Mouse (Mus musculus) liver, postnatal 0 days (tissue): ENCODE results near the gene Hoxa1. TPM values are rescaled to one million over a fixed set of nuclear protein-coding genes. Genes with fewer than 3 reads are reported as not detected.

Experiments used
- ATAC-seq: fragments of 200-750 bp; cut with Nextera tagmentation; 2 replicates; pipeline ENCODE4 v1.8.0; 2017; ENCODE audit warnings: mild to moderate bottlenecking, moderate library complexity
- DNase-seq: peaks from one replicate; pipeline ENCODE4 v3.0.0-alpha.2; 2016
- H3K27ac ChIP-seq: fragments of 300-500 bp; sonication (generic); 2 replicates; pipeline ENCODE4 v1.5.1; 2014; ENCODE audit warnings: antibody characterized with exemption, moderate library complexity, mild to moderate bottlenecking, low read depth
- H3K27me3 ChIP-seq: fragments of 300-500 bp; sonication (generic); 2 replicates; pipeline ENCODE4 v1.6.1; 2014; ENCODE audit warnings: low read length, control low read depth, mixed read lengths; ENCODE audit not compliant: insufficient read depth
- H3K36me3 ChIP-seq: fragments of 300-500 bp; sonication (generic); replicated peaks from 2 replicates; pipeline ENCODE4 v1.6.1; 2014; ENCODE audit warnings: mild to moderate bottlenecking, control low read depth, low read length, moderate library complexity, mixed read lengths; ENCODE audit not compliant: insufficient read depth
- H3K4me1 ChIP-seq: fragments of 300-500 bp; sonication (generic); 2 replicates; pipeline ENCODE4 v1.6.1; 2014; ENCODE audit warnings: antibody characterized with exemption, mild to moderate bottlenecking, control low read depth; ENCODE audit not compliant: insufficient read depth
- H3K4me2 ChIP-seq: fragments of 300-500 bp; sonication (generic); 2 replicates; pipeline ENCODE4 v1.6.1; 2014; ENCODE audit warnings: low read depth, mild to moderate bottlenecking, low read length, moderate library complexity, mixed read lengths
- H3K4me3 ChIP-seq: fragments of 300-500 bp; sonication (generic); 2 replicates; pipeline ENCODE4 v1.5.1; 2014; ENCODE audit warnings: low read depth, low read length
- H3K9ac ChIP-seq: fragments of 300-500 bp; sonication (generic); replicated peaks from 2 replicates; pipeline ENCODE4 v1.6.1; 2014; ENCODE audit warnings: mild to moderate bottlenecking, moderate library complexity
- H3K9me3 ChIP-seq: fragments of 300-500 bp; sonication (generic); 2 replicates; pipeline ENCODE4 v1.6.1; 2016; ENCODE audit warnings: mild to moderate bottlenecking, control low read depth, low read length, mixed read lengths
- CTCF ChIP-seq: sonication (generic); IDR thresholded peaks from 2 replicates; pipeline ENCODE4 v1.5.1; 2016; ENCODE audit warnings: antibody characterized with exemption, low read depth
- EP300 ChIP-seq: IDR thresholded peaks from 2 replicates; pipeline ENCODE4 v1.6.1; 2016; ENCODE audit warnings: antibody characterized with exemption, low read depth, mild to moderate bottlenecking
- WGBS: fragments of 180-500 bp; shearing (Covaris S2); extraction: QIAGEN DNeasy Blood & Tissue Kit; methylation state at CpG from one replicate; pipeline ENCODE4 v1.1.7; 2014; ENCODE audit not compliant: insufficient replicate concordance; 5-methylcytosine and 5-hydroxymethylcytosine counted together
- polyA plus RNA-seq: library from polyadenylated mRNA; unstranded; fragments of >200 nt; fragmentation: Nextera tagmentation; extraction: Ambion mirVana; gene quantifications from 2 replicates; pipeline ENCODE4 v1.2.1, GENCODE M21; 2015

Hoxa1 gene
- polyA plus RNA-seq, 1 experiment from 2014 or later, result 0.16 TPM

GRCm38 (mm10) chr6:52183311-52184080, 25.4 kb upstream of the Hoxa1 start:
- no peak for DNase-seq

GRCm38 (mm10) chr6:52182793-52183192, 24.7 kb upstream of the Hoxa1 start:
- WGBS, result 75% methylated on average over 1 of the region's 1 CpGs
- DNase-seq (no peak), ATAC-seq (no peak)
- peaks cover 8% of the 10 kb centered on the region; the same call in 1 of the 2 replicates for H3K4me1 ChIP-seq
- no peak overlapping the region for H3K4me3 ChIP-seq
- no peaks in the 10 kb centered on the region for H3K9me3 ChIP-seq
- no peaks in the 10 kb centered on the region for H3K36me3 ChIP-seq
- H3K4me2 ChIP-seq, result no peak overlapping the region
- H3K27ac ChIP-seq, result no peak overlapping the region
- TF ChIP-seq EP300 (no peak), CTCF (no peak)
- peaks cover 53% of the 10 kb centered on the region for H3K27me3 ChIP-seq
- no peak overlapping the region for H3K9ac ChIP-seq

More at GRCm38 (mm10) chr6:52183311-52184080, 25.4 kb upstream of the Hoxa1 start:
- Histone ChIP-seq H3K4me2 (no peak overlapping the region), H3K9ac (no peak overlapping the region), H3K4me1 (peaks cover 8% of the 10 kb centered on the region; the same call in 1 of the 2 replicates), H3K27ac (no peak overlapping the region), H3K4me3 (no peak overlapping the region), H3K27me3 (peaks cover 55% of the 10 kb centered on the region), H3K9me3 (no peaks in the 10 kb centered on the region), H3K36me3 (no peaks in the 10 kb centered on the region)
- no peak for ATAC-seq
- 57% methylated on average over 10 of the region's 10 CpGs for WGBS
- TF ChIP-seq CTCF, result no peak
- TF ChIP-seq EP300, result no peak

GRCm38 (mm10) chr6:52182030-52182429, 23.9 kb upstream of the Hoxa1 start:
- H3K36me3 ChIP-seq, result no peaks in the 10 kb centered on the region
- H3K4me1 ChIP-seq, result peaks cover 8% of the 10 kb centered on the region; the same call in 1 of the 2 replicates
- peaks cover 53% of the 10 kb centered on the region for H3K27me3 ChIP-seq
- TF ChIP-seq CTCF, result no peak
- no peak for TF ChIP-seq EP300
- H3K4me2 ChIP-seq, result no peak overlapping the region
- no peak for ATAC-seq
- DNase-seq, result no peak
- no peak overlapping the region for H3K9ac ChIP-seq
- H3K9me3 ChIP-seq, result no peaks in the 10 kb centered on the region
- no peak overlapping the region for H3K4me3 ChIP-seq
- no peak overlapping the region for H3K27ac ChIP-seq
- 48% methylated on average over 2 of the region's 2 CpGs for WGBS

DNA sequence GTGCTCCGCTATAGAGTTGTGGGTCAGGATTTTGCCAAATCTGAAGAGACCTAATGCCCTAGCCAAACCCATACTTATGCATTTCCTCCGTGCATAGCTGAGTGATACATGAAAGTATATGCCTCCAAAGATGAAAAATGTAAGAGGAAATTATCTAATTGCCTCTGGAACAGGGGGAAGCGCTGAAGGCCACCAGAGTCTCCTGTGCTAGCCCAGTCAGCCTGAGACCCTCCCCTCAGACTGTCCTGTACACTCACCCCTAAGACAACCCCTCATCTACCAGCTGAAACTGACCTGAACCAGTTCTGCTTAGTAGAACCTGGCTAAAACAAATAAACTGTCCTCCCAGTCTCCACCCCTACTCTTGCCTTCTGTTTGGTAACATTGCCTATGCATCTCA, 22.6 kb upstream of the Hoxa1 start:
- Histone ChIP-seq H3K27ac (no peak overlapping the region), H3K4me2 (no peak overlapping the region), H3K9ac (no peak overlapping the region), H3K9me3 (no peaks in the 10 kb centered on the region), H3K36me3 (no peaks in the 10 kb centered on the region), H3K4me3 (no peak overlapping the region), H3K4me1 (peaks cover 8% of the 10 kb centered on the region; the same call in 1 of the 2 replicates), H3K27me3 (peaks cover 53% of the 10 kb centered on the region)
- TF ChIP-seq EP300 (no peak), CTCF (no peak)
- no peak for DNase-seq
- WGBS, result 71% methylated on average over 3 of the region's 3 CpGs
- ATAC-seq, result no peak

DNA sequence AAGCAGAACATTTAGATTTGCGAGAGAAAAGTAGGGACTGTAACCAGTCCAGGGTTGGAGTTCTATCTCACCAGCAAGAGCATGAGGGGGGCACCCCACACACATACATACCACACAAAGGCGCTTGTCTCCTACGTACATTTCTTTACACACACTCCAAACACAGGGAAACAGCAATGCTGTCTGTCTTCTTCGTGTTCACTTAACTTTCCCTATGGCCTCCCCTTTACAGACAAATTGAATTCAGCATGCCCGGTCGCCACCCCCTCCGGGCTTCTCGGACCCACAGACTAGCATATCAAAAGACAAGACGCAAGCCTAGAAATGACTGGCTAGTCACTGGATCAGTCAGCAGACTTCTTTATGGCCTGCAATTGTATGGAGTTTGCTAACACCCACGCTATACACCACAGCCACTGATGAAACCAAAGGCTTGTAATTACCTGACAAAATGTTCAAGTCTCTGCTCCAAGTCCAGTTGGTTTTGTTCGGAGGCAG, 22.1 kb upstream of the Hoxa1 start:
- no peak for DNase-seq
- no peaks in the 10 kb centered on the region for H3K36me3 ChIP-seq
- TF ChIP-seq CTCF, result no peak
- TF ChIP-seq EP300, result no peak
- H3K4me2 ChIP-seq, result no peak overlapping the region; the same call in 1 of the 2 replicates
- H3K27me3 ChIP-seq, result peaks cover 54% of the 10 kb centered on the region
- ATAC-seq, result no peak
- no peak overlapping the region for H3K9ac ChIP-seq
- H3K27ac ChIP-seq, result no peak overlapping the region
- H3K4me1 ChIP-seq, result peaks cover 8% of the 10 kb centered on the region; the same call in 1 of the 2 replicates
- H3K4me3 ChIP-seq, result no peak overlapping the region
- 57% methylated on average over 11 of the region's 11 CpGs for WGBS
- no peaks in the 10 kb centered on the region for H3K9me3 ChIP-seq

DNA sequence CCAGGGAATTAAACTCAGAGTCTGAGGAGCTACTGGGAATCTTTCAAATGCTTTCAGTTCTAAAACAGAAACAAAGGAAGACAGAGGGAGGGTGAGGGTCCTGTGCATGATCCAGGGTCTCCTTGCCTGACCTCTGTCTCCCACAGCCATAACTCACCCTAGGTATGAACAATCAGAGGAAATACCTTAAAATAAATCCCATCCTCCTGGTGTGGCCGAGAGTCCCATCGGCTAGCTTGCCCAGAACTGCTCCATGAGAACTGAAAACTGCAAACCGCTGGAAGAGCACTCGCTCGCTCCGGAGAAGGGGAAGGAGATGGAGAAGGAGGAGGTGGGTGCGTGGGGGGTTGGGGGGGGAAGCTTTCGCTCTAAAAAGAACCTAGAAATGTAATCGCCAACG, 21.6 kb upstream of the Hoxa1 start:
- H3K27me3 ChIP-seq, result peaks cover 57% of the 10 kb centered on the region
- peaks cover 8% of the 10 kb centered on the region; the same call in 1 of the 2 replicates for H3K4me1 ChIP-seq
- no peaks in the 10 kb centered on the region for H3K9me3 ChIP-seq
- 44% methylated on average over 10 of the region's 10 CpGs for WGBS
- H3K4me2 ChIP-seq, result peak overlapping the region; percentile 35
- TF ChIP-seq CTCF (no peak), EP300 (no peak)
- no peaks in the 10 kb centered on the region for H3K36me3 ChIP-seq
- ATAC-seq, result no peak
- no peak for DNase-seq
- no peak overlapping the region for H3K4me3 ChIP-seq
- 0 out of 2 replicates have a peak overlapping the region, but pooled peaks have one; percentile 30 for H3K9ac ChIP-seq
- H3K27ac ChIP-seq, result no peak overlapping the region
